Mouse (Mus musculus) embryonic fibroblast, embryonic 13.5 days (primary cell): Measurements from ENCODE around the gene Rimbp3. TPM values are rescaled to one million over a fixed set of nuclear protein-coding genes. Genes with fewer than 3 reads are reported as not detected.
A peak's percentile ranks its signal among the peaks of the same experiment; 100 is the strongest.

Source experiments
- H3K27ac ChIP-seq: 2 replicates; pipeline ENCODE4 v1.5.1; 2012; ENCODE audit warnings: low read length, control low read depth, inconsistent platforms; ENCODE audit not compliant: insufficient read depth
- H3K4me1 ChIP-seq: 2 replicates; pipeline ENCODE4 v1.6.1; 2011; ENCODE audit warnings: low read length; ENCODE audit not compliant: control insufficient read depth, insufficient read depth
- H3K4me3 ChIP-seq: 2 replicates; pipeline ENCODE4 v1.5.1; 2011; ENCODE audit warnings: mild to moderate bottlenecking, control low read depth, low read length; ENCODE audit not compliant: insufficient read depth
- CTCF ChIP-seq: IDR thresholded peaks from 2 replicates; pipeline ENCODE4 v1.5.1; 2011; ENCODE audit warnings: mild to moderate bottlenecking, control low read depth, low read length, moderate library complexity, borderline replicate concordance; ENCODE audit not compliant: insufficient read depth
- POLR2A ChIP-seq: IDR thresholded peaks from 2 replicates; pipeline ENCODE4 v1.6.1; 2011; ENCODE audit warnings: low read depth, mild to moderate bottlenecking, control low read depth, low read length, moderate library complexity
- polyA plus RNA-seq: library from polyadenylated mRNA; stranded (reverse); fragments of >200 nt; gene quantifications from 2 replicates; pipeline ENCODE4 v1.2.4, GENCODE M21; 2011; ENCODE audit warnings: low read depth; ENCODE audit not compliant: missing spikeins, insufficient read length

Rimbp3 gene
- polyA plus RNA-seq, 1 experiment: not detected

DNA sequence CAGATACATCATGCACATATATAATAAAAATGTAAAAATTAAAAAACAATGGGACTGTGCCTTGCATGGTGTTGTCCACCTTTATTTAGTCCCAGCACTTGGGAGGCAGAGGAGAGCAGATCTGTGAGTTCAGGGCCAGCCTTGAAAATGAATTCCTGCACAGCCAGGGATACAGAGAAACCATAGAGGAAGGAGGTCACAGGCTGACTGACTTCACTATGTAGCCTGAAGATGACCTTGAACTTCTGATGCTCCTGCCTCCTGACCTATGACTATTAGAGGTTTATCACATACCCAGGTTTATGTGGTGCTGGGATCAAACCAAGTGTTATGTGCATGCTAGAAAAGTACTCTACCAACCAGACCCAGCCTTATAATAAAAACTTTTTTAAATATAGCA, 22.9 kb upstream of the Rimbp3 start:
- no peak overlapping the region for H3K27ac ChIP-seq
- H3K4me1 ChIP-seq: no peaks in the 10 kb centered on the region; the same call in 1 of the 2 replicates
- TF ChIP-seq POLR2A: no peak
- no peak for TF ChIP-seq CTCF
- no peak overlapping the region for H3K4me3 ChIP-seq

DNA sequence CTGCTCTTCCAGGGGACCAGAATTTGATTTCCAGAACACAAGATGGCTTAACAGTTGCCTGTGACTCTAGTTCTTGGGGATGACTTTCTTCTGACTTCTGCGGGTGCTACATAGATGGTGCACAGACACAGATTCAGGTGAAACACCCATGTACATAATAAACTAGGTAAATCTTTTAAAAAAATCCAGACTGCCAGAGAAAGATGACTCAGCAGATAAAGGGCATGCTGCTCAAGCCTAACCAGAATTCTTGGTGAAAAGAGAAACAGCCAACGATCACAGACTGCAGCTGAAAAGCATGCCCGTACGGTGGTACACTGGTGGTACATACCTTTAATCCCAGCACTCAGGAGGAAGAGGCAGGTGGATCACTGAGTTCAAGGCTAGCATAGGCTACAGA, 14.6 kb upstream of the Rimbp3 start:
- Histone ChIP-seq H3K4me3 (no peak overlapping the region), H3K27ac (no peak overlapping the region), H3K4me1 (peaks cover 2% of the 10 kb centered on the region; the same call in 1 of the 2 replicates)
- no peak for TF ChIP-seq POLR2A
- TF ChIP-seq CTCF: no peak

DNA sequence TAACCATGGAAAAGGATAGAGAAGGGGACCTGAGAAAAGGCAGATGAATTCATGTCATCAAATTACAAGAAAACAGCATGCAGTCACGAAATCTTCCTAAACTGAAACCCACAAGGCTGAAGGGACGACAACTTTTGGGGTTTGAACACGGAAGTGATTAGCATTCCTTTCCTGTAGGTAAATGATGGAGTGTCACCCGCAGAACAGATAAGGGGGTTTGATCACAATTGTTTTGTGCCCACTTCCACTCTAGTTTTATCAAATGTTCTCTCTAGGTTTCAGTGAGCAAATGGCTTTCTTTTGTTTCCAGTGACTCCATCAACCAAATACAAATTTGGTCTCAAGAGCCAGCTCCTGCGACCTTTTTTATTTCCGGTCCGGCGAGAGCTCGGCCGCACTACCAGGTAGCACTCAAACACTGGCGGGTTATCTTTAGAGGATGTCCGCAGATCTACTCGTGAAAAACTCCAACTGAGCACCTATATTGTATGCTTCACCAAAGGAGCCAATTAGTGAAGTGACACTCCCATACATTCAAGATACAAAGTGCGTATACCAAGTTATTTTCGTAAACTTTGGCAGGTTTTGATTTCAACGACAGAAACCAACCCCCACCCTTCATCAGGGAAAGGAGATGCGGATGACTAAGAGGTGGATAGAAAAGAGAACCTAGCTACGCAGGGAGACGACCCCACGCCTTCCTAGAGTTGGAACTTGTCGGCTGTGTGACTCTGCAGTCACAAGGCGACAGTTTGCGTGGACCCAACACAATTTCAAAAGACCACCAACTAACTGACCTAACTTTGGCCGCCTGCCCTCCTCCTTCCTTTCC, 8.1 kb upstream of the Rimbp3 start:
- Histone ChIP-seq H3K4me3 (peak overlapping the region; percentile 97), H3K27ac (peak overlapping the region; percentile 47), H3K4me1 (peaks cover 2% of the 10 kb centered on the region; the same call in 1 of the 2 replicates)
- no peak; the same call in 1 of the 2 replicates for TF ChIP-seq POLR2A
- no peak for TF ChIP-seq CTCF

DNA sequence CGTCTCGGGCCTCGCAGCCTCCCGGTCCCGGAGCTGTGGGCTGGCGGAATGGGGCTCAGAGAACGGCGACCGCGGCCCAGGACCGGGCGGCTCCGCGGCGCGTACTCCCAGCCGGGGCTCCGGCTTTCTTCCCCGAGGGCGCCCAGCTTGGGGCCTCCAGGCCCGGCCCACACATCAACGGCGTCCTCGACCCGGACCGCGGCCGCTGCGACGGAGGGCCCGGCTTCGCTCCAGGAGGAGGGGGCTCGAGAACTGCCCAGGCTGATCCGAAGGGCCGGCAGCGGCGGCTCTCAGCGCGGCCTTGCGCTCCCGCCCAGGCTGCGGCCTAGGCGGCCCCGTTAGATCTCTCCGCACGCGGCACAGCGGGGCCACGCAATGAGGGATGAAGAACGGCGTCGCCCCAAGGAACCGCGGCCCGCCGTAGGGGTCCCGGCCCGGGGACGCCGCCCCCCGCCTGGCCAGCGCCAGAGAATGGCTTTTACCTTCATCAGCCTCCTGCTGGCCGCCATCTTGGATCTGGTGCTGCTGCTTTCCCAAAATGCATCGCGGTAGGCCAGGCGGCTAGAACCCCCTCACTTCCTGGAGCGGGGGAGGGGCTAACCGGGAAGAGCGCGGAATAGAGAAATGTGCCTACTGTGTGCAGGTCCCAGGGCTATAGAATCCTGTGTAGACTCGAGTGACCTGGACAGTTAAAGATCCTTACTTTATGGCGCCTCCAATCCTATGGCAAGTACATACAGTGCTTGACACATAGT, 7.3 kb upstream of the Rimbp3 start:
- peak overlapping the region; percentile 97 for H3K4me3 ChIP-seq
- H3K27ac ChIP-seq: peak overlapping the region; percentile 47
- TF ChIP-seq POLR2A (peak; percentile 84), CTCF (no peak)
- peaks cover 2% of the 10 kb centered on the region; the same call in 1 of the 2 replicates for H3K4me1 ChIP-seq

DNA sequence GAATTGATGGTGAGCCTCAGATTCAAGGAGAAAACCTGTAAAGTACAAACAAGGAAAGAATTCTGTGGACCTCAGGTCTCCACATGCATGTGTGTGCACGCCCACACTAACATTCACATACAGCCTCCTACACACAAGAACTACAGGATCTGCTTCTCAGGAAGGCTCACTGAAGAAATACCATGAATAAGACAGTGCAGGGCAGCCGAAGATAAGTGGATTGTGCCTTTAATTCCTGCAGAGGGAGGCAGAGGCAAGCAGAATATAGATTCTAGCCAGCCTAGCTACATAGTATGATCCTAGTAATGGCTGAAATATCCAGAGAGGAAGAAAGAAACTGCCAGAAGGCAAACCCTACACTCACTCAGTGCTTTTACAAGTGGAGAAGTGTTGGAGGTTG, 6.4 kb upstream of the Rimbp3 start:
- Histone ChIP-seq H3K4me1 (peaks cover 2% of the 10 kb centered on the region; the same call in 1 of the 2 replicates), H3K27ac (no peak overlapping the region), H3K4me3 (no peak overlapping the region)
- TF ChIP-seq POLR2A: no peak
- TF ChIP-seq CTCF: no peak

DNA sequence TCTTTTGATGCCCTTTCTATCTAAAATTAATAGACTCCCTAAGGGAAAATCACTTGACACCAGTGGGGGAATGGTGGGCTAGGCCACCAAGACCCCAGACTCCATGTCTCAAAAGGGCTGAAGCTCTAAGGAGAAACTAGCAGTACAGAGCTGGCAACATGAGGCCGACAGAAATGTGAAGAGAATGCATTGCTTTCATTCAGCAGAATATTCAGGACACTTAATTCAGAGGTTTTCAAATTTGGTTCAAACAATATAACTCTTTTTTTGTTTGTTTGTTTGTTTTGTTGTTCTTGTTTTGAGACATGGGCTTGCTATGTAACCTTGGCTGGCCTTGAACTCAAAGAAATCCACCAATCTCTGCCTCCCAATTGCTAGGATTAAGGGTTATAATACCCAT, 5.9 kb upstream of the Rimbp3 start, which contains the start of gene Ube2l3:
Gene Ube2l3 (minus strand): TSS at position 101 of the 400 bp plus-strand sequence.
- TF ChIP-seq CTCF: no peak
- no peak for TF ChIP-seq POLR2A
- Histone ChIP-seq H3K27ac (no peak within 1 kb of the TSS), H3K4me3 (peak within 1 kb of the TSS; percentile 97; the same call in 1 of the 2 replicates), H3K4me1 (peaks cover 2% of the 10 kb centered on the region; the same call in 1 of the 2 replicates)

DNA sequence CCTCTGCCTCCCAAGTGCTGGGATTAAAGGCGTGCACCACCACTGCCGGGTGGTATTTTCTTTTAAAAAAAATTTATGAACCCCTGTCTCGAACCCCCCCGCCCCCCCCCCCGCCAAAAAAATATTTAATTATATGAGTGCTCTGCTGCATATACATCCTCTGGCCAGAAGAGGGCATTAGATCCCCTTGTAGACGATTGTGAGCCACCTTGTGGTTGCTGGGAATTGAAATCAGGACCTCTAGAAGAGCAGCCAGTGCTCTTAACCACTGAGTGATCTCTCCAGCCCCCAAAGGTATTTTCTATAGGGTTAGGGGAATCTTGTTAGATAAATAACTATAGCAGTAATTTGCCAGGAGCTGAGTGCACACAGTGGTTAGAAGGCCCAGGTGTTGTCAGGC, 3.4 kb upstream of the Rimbp3 start:
- H3K4me1 ChIP-seq: peaks cover 3% of the 10 kb centered on the region; the same call in 1 of the 2 replicates
- H3K4me3 ChIP-seq: no peak overlapping the region
- H3K27ac ChIP-seq: no peak overlapping the region
- no peak for TF ChIP-seq POLR2A
- TF ChIP-seq CTCF: 0 out of 2 replicates have a peak, but pooled peaks have one; percentile 16

DNA sequence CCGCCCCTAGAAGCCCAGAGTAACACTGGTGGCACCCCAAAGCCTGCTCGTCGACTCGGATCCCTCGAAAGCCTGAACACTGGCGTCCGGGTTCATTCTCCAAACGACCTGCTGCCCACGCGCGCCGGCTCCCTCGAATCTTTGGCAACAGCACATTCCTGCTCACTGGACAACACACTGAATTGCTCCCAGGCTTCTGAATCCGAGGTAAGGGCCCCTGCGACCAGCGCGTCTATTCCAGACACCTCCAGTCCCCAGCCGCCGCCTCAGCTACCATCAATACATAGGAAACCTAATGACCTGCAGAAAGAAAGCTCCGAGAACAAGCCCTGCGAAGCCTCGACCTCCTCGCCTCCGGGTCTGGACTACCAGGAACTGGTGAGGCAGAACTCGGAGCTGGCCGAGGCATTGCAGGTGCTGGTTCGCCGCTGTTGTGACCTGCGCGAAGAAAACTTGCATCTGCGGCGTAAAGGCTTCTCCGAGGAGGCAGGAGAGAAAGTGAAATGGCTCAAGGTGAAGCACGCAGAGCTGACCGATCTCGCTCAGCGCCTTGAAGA, 1.1 kb downstream of the Rimbp3 start:
- Histone ChIP-seq H3K4me1 (peaks cover 3% of the 10 kb centered on the region; the same call in 1 of the 2 replicates), H3K4me3 (peak overlapping the region; percentile 42), H3K27ac (no peak overlapping the region)
- no peak for TF ChIP-seq POLR2A

DNA sequence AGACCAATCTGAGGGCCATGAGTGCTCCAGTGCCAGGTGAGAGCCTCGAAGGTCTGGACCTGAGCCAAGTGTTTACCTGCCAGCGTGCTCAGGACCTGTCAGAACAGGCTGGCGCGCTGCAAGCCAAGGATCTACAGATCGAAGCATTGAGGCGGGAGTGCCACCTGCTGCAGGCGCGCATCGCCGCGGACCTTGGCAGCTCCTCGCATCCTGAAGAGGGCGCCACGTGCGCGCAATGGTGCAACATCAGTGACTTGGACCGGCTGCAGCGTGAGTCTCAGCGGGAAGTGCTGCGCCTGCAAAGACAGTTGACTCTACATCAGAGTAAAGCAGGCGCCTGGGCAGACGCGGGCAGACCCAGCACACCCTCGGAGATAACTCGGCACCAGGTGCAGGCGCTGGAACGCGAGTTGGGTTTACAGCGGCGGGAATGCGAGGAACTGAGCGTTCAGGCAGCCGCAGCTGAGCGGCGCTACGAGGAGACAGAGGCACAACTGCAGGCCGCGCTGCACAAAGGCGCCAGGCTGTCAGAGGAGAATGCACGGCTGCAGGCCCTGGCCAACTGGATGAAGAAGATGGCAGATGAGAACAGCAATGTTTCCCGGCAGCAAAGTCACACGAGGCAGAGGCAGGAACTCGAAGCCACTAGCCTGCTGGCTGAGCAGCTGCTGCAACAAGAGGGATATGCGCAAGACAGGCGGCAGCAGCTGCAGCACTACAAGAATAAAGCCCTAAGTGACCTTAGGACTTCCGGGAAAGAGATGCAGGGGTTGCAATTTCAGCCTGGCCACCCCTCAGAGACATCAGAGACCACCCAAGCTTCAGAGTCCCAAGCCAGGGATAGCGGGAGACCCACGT, 1.8 kb downstream of the Rimbp3 start:
- peak; percentile 99 for TF ChIP-seq CTCF
- TF ChIP-seq POLR2A: no peak
- Histone ChIP-seq H3K4me3 (peak overlapping the region; percentile 42), H3K4me1 (peaks cover 3% of the 10 kb centered on the region; the same call in 1 of the 2 replicates), H3K27ac (no peak overlapping the region)
